Mouse (Mus musculus) hindbrain, embryonic 15.5 days (tissue): Measurements from ENCODE around the gene Pld4. TPM values are rescaled to one million over a fixed set of nuclear protein-coding genes. Genes with fewer than 3 reads are reported as not detected.

Experiments
- ATAC-seq: fragments of 200-750 bp; cut with Nextera tagmentation; 2 replicates; pipeline ENCODE4 v1.8.0; 2017; ENCODE audit warnings: low read depth, moderate number of reproducible peaks, moderate TSS enrichment; ENCODE audit not compliant: low FRiP score
- H3K27ac ChIP-seq: fragments of 300-500 bp; sonication (generic); replicated peaks from 2 replicates; pipeline ENCODE4 v1.5.1; 2015; ENCODE audit warnings: mild to moderate bottlenecking, inconsistent platforms
- H3K27me3 ChIP-seq: fragments of 300-500 bp; sonication (generic); 2 replicates; pipeline ENCODE4 v1.6.1; 2015; ENCODE audit warnings: control low read depth, inconsistent platforms
- H3K36me3 ChIP-seq: fragments of 300-500 bp; sonication (generic); 2 replicates; pipeline ENCODE4 v1.6.1; 2015; ENCODE audit warnings: control low read depth, inconsistent platforms
- H3K4me1 ChIP-seq: fragments of 300-500 bp; sonication (generic); replicated peaks from 2 replicates; pipeline ENCODE4 v1.6.1; 2015; ENCODE audit warnings: control low read depth, inconsistent platforms
- H3K4me2 ChIP-seq: fragments of 300-500 bp; sonication (generic); 2 replicates; pipeline ENCODE4 v1.6.1; 2015; ENCODE audit warnings: moderate library complexity, mild to moderate bottlenecking, inconsistent platforms
- H3K4me3 ChIP-seq: fragments of 300-500 bp; sonication (generic); 2 replicates; pipeline ENCODE4 v1.5.1; 2015; ENCODE audit warnings: mild to moderate bottlenecking, inconsistent platforms
- H3K9ac ChIP-seq: fragments of 300-500 bp; sonication (generic); 2 replicates; pipeline ENCODE4 v1.6.1; 2015; ENCODE audit warnings: inconsistent platforms
- H3K9me3 ChIP-seq: fragments of 300-500 bp; sonication (generic); 2 replicates; pipeline ENCODE4 v1.6.1; 2016; ENCODE audit warnings: control low read depth, inconsistent platforms
- WGBS: fragments of 180-500 bp; shearing (Covaris S2); methylation state at CpG from one replicate; pipeline ENCODE4 v1.1.7; 2015; 5-methylcytosine and 5-hydroxymethylcytosine counted together
- polyA plus RNA-seq: library from polyadenylated mRNA; unstranded; fragments of >200 nt; fragmentation: Nextera tagmentation; extraction: Ambion mirVana; gene quantifications from 2 replicates; pipeline ENCODE4 v1.2.1, GENCODE M21; 2015

The Pld4 gene
- polyA plus RNA-seq, 1 experiment from 2014 or later: 6.3 TPM

- H3K27ac ChIP-seq: no peak overlapping the region
- H3K4me3 ChIP-seq: no peak overlapping the region
- no peaks in the 10 kb centered on the region for H3K27me3 ChIP-seq
- ATAC-seq: no peak
- no peak overlapping the region for H3K9ac ChIP-seq
- peaks cover 3% of the 10 kb centered on the region for H3K4me1 ChIP-seq
- H3K4me2 ChIP-seq: no peak overlapping the region
- H3K9me3 ChIP-seq: no peaks in the 10 kb centered on the region
- 87% methylated on average over 24 of the region's 24 CpGs for WGBS
- peaks cover 56% of the 10 kb centered on the region for H3K36me3 ChIP-seq
Observed at GRCm38 (mm10) chr12:112739023-112739568, 21.4 kb upstream of the Pld4 start.

GRCm38 (mm10) chr12:112742768-112743167 is 17.7 kb upstream of the Pld4 start:
- peaks cover 23% of the 10 kb centered on the region for H3K4me1 ChIP-seq
- H3K36me3 ChIP-seq: peaks cover 44% of the 10 kb centered on the region
- WGBS: 67% methylated on average over 6 of the region's 6 CpGs
- H3K27ac ChIP-seq: no peak overlapping the region
- H3K4me3 ChIP-seq: no peak overlapping the region
- 0 out of 2 replicates have a peak, but pooled peaks have one; percentile 1 for ATAC-seq
- H3K27me3 ChIP-seq: no peaks in the 10 kb centered on the region
- peak overlapping the region; percentile 27; the same call in 1 of the 2 replicates for H3K9ac ChIP-seq
- no peaks in the 10 kb centered on the region for H3K9me3 ChIP-seq
- no peak overlapping the region for H3K4me2 ChIP-seq

GRCm38 (mm10) chr12:112743168-112743975 is 17.1 kb upstream of the Pld4 start:
- Histone ChIP-seq H3K27ac (no peak overlapping the region), H3K4me2 (no peak overlapping the region), H3K4me1 (peaks cover 24% of the 10 kb centered on the region), H3K9ac (peak overlapping the region; percentile 27; the same call in 1 of the 2 replicates), H3K9me3 (no peaks in the 10 kb centered on the region), H3K27me3 (no peaks in the 10 kb centered on the region), H3K4me3 (no peak overlapping the region), H3K36me3 (peaks cover 38% of the 10 kb centered on the region)
- WGBS: 54% methylated on average over 25 of the region's 25 CpGs
- peak; percentile 29; the same call in 1 of the 2 replicates for ATAC-seq

GRCm38 (mm10) chr12:112744211-112744610 is 16.2 kb upstream of the Pld4 start:
- H3K4me1 ChIP-seq: peaks cover 24% of the 10 kb centered on the region
- H3K9me3 ChIP-seq: no peaks in the 10 kb centered on the region
- no peak overlapping the region for H3K27ac ChIP-seq
- H3K27me3 ChIP-seq: no peaks in the 10 kb centered on the region
- H3K36me3 ChIP-seq: peaks cover 31% of the 10 kb centered on the region
- 0 out of 2 replicates have a peak overlapping the region, but pooled peaks have one; percentile 16 for H3K9ac ChIP-seq
- H3K4me2 ChIP-seq: no peak overlapping the region
- ATAC-seq: no peak
- WGBS: 89% methylated on average over 10 of the region's 11 CpGs
- H3K4me3 ChIP-seq: no peak overlapping the region

- no peak overlapping the region for H3K9ac ChIP-seq
- H3K4me1 ChIP-seq: peaks cover 24% of the 10 kb centered on the region
- H3K4me3 ChIP-seq: no peak overlapping the region
- no peak for ATAC-seq
- WGBS: 76% methylated on average over 10 of the region's 10 CpGs
- no peak overlapping the region for H3K27ac ChIP-seq
- H3K36me3 ChIP-seq: peaks cover 27% of the 10 kb centered on the region
- H3K27me3 ChIP-seq: no peaks in the 10 kb centered on the region
- H3K4me2 ChIP-seq: no peak overlapping the region
- no peaks in the 10 kb centered on the region for H3K9me3 ChIP-seq
Observed at GRCm38 (mm10) chr12:112744891-112745580, 15.4 kb upstream of the Pld4 start.

GRCm38 (mm10) chr12:112745716-112746115 is 14.7 kb upstream of the Pld4 start:
- no peak for ATAC-seq
- Histone ChIP-seq H3K27ac (no peak overlapping the region), H3K36me3 (peaks cover 21% of the 10 kb centered on the region), H3K27me3 (no peaks in the 10 kb centered on the region), H3K9ac (no peak overlapping the region), H3K4me2 (no peak overlapping the region), H3K4me1 (peaks cover 24% of the 10 kb centered on the region), H3K4me3 (no peak overlapping the region), H3K9me3 (no peaks in the 10 kb centered on the region)
- 92% methylated on average over 10 of the region's 10 CpGs for WGBS

GRCm38 (mm10) chr12:112746461-112746807 is 14.0 kb upstream of the Pld4 start:
- Histone ChIP-seq H3K4me3 (no peak overlapping the region), H3K9me3 (no peaks in the 10 kb centered on the region), H3K4me2 (no peak overlapping the region), H3K27me3 (no peaks in the 10 kb centered on the region), H3K9ac (no peak overlapping the region), H3K27ac (peak overlapping the region; percentile 59), H3K4me1 (peaks cover 24% of the 10 kb centered on the region), H3K36me3 (peaks cover 21% of the 10 kb centered on the region)
- WGBS: 73% methylated on average over 4 of the region's 4 CpGs
- ATAC-seq: peak; percentile 13

- 22% methylated on average over 10 of the region's 10 CpGs for WGBS
- Histone ChIP-seq H3K9ac (peak overlapping the region; percentile 29; the same call in 1 of the 2 replicates), H3K4me2 (peak overlapping the region; percentile 23; the same call in 1 of the 2 replicates), H3K9me3 (no peaks in the 10 kb centered on the region), H3K36me3 (peaks cover 21% of the 10 kb centered on the region), H3K4me1 (peaks cover 24% of the 10 kb centered on the region), H3K27ac (peak overlapping the region; percentile 88), H3K27me3 (no peaks in the 10 kb centered on the region), H3K4me3 (no peak overlapping the region)
- ATAC-seq: peak; percentile 46
Observed at GRCm38 (mm10) chr12:112746808-112747605, 13.4 kb upstream of the Pld4 start.

- no peak overlapping the region for H3K4me3 ChIP-seq
- no peak overlapping the region for H3K4me2 ChIP-seq
- H3K9me3 ChIP-seq: no peaks in the 10 kb centered on the region
- peaks cover 21% of the 10 kb centered on the region for H3K36me3 ChIP-seq
- H3K9ac ChIP-seq: peak overlapping the region; percentile 29; the same call in 1 of the 2 replicates
- no peak; the same call in 1 of the 2 replicates for ATAC-seq
- peak overlapping the region; percentile 88 for H3K27ac ChIP-seq
- H3K4me1 ChIP-seq: peaks cover 24% of the 10 kb centered on the region
- no peaks in the 10 kb centered on the region for H3K27me3 ChIP-seq
- WGBS: 56% methylated on average over 8 of the region's 8 CpGs
Observed at GRCm38 (mm10) chr12:112747606-112747970, 12.9 kb upstream of the Pld4 start.

- Histone ChIP-seq H3K4me3 (no peak overlapping the region), H3K27me3 (no peaks in the 10 kb centered on the region), H3K9me3 (no peaks in the 10 kb centered on the region), H3K4me2 (no peak overlapping the region), H3K9ac (no peak overlapping the region), H3K27ac (no peak overlapping the region), H3K4me1 (peaks cover 14% of the 10 kb centered on the region), H3K36me3 (no peaks in the 10 kb centered on the region)
- no peak for ATAC-seq
- 88% methylated on average over 12 of the region's 12 CpGs for WGBS
Observed at GRCm38 (mm10) chr12:112750976-112751375, 9.5 kb upstream of the Pld4 start.

- Histone ChIP-seq H3K4me1 (peaks cover 5% of the 10 kb centered on the region), H3K36me3 (no peaks in the 10 kb centered on the region), H3K27me3 (no peaks in the 10 kb centered on the region), H3K9me3 (no peaks in the 10 kb centered on the region), H3K4me2 (no peak overlapping the region), H3K9ac (no peak overlapping the region), H3K27ac (no peak overlapping the region), H3K4me3 (no peak overlapping the region)
- no peak for ATAC-seq
- 72% methylated on average over 2 of the region's 2 CpGs for WGBS
Observed at GRCm38 (mm10) chr12:112752399-112752798, 8.1 kb upstream of the Pld4 start.
